Mouse (Mus musculus) liver, adult (tissue): ENCODE data around the gene Gm5475.
A peak's percentile ranks its signal among the peaks of the same experiment; 100 is the strongest.

Experiments used
- GATA4 ChIP-seq: IDR thresholded peaks from 2 replicates; pipeline ENCODE4 v1.6.1; 2014; ENCODE audit warnings: mild to moderate bottlenecking, low read length; ENCODE audit not compliant: insufficient replicate concordance

Gene Gm5475

DNA sequence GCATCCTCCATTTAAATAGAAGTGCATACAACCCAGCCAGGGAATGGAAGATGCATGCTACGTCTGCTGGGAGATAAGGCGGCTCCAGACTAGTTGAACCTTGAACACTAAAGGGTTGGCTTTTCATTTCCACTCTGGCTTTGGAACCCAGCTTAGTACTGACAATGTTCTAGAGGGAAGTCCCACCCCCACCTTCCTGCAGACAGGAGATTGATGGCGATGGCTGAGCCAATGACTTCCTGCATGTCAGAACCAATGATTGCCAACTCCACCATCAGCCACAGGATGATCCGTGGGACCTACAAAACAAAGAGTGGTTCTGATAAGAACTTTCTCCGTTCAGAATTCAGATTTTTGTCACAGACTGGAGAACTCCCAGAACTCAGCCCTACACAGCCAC is 15.9 kb upstream of the Gm5475 start:
- peak; percentile 73; the same call in 1 of the 2 replicates for TF ChIP-seq GATA4

DNA sequence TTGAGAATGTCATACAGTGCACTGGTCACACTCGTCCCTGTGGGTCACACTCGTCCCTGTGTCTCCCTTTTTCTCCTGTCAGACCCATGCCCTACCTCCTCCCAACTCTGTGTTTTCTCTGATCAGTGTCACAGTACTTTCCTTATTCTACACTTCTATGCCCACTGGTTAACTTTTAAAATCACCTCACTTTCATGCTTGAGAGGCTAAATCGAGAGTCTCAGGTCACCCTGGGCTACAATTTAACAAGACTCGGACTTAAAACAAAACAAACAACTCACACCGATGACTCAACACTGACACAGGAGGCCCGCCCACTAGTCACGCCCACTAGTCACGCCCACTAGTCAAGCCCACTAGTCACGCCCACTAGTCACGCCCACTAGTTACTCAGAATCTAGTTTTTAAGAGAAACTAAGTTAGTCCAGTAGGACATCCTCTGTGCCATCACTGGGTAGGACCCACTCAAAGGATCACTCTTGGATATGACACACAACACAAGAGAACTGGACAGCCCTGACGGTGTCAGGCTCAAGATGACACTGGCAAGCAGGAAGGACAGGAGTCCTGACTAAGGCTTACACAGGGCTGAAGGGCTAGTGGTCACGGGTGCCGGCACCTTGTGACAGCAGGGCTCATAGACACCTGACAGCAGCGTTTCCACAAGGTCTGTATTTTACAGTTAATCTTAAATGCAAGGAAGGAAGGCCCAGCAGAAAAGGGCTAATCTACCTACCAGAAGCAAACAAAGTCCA is 10.9 kb upstream of the Gm5475 start:
- no peak for TF ChIP-seq GATA4

DNA sequence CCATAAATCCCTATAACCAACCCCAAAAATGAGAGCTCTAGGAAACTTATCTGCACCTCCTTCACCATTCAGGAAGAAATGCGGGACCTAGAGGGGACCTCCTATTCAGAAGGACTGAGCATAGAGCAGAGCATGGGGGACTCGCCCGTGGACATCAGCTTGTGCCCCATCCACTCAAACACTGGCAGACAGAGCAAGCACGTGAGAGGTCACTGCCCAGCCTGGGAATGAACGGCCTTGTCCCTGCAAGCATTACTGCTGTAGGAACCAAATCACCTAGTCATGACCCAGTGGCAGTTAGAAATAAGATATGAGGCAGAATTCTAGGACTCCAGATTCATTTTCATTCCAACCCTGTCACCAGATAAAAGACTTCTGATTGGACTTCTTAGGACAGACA is 10.2 kb upstream of the Gm5475 start:
- no peak for TF ChIP-seq GATA4

DNA sequence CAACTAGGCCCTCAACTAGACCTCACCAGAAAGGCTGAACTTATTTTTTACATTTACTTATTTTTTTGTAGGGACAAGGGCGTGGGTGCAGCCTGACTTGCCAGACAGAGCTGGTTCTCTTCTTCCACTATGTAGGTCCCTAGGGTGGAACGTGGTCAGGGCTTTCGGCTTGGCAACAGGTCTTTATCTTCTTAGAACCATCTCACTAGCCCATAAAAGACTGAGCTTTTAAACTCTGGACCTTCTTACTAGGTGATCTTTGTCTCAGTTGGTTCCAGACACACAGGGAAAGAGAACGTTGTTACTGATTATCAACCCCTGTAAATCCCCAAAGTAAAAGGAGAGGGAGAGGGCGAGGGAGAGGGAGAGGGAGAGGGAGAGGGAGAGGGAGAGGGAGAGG is 8.6 kb upstream of the Gm5475 start:
- no peak for TF ChIP-seq GATA4

DNA sequence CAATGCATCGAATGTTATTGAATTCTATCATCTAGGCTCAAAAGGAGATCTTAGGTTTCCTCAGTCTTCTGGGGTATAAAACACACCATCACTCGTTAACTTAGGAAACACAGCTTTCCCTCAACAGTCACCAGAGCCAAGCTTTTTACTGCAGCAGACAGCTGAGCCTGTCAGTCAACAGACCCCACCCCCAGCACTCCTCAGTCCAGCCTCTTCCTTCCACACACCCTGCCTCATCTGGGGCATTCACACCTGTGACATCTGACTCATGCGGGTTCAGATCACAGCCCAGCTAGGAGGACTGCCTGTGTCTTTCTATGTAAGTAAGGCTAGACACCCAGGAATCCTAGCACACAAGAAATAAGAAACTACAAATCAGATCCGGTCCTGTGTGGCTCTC is 7.9 kb upstream of the Gm5475 start:
- no peak for TF ChIP-seq GATA4

DNA sequence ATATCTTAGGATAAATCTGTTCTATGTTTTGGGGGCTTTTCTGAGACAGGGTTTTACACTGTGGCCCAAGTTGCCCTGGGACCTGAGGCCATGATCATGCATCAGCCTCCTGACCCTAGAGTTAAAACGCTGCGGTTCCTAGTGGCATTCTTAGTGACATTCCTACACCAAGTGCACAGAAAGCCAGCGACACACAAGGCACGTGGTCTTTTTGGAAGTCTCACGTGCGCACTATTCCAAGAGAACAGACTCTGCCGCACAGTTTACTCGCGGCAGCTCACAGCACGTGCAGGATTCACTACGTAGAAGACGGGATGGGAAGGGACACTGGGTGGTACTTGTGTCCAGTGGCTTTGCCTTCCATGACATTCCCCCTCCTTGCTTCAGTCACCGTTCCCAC is 7.0 kb upstream of the Gm5475 start:
- no peak for TF ChIP-seq GATA4

DNA sequence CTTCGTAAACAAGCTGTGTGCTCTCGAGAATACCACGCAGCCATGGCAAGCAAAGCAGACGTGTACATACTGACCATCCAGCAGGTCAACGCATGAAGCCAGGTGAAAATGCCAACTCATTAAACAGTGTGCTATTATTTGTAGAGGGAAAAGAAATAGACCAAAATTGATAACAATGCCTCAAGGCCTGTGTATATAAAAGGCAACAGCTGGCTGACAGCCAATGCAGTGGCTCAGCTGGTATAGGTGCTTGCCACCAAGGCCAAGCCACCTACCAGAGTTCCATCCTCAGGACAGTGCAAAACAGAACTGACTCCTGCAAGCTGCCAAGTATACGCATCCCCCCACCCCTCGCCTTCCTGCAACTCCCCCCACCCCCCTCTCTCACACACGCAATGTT is 6.3 kb upstream of the Gm5475 start:
- no peak for TF ChIP-seq GATA4

DNA sequence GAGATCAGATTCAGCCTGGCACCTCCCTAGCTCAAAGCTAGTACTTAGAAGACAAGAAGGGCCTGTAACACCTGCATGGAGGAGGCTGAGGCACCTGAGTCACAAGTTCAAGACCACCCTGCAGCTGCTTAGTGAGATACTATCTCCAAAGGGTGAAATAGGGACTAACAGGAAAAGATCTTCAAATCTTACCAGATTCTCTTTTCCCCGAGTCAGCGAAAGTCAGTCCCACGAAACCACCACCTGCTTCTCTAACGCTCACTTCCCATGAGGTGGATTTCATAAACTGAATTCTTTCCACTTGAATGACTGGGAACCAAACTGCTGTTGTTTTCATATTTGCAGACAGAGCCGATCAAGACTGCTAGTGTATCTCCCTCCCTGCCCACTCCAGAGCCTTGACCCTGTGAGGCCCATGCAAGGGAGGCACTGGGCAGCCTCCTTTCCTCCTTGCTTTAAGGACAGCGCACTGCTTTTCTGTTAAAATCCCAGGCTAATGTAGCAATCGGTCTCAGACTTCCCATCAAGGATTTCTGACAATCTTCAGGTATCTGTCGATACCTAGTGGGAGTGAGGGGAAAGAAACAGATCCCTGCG is 4.0 kb upstream of the Gm5475 start:
- no peak for TF ChIP-seq GATA4

DNA sequence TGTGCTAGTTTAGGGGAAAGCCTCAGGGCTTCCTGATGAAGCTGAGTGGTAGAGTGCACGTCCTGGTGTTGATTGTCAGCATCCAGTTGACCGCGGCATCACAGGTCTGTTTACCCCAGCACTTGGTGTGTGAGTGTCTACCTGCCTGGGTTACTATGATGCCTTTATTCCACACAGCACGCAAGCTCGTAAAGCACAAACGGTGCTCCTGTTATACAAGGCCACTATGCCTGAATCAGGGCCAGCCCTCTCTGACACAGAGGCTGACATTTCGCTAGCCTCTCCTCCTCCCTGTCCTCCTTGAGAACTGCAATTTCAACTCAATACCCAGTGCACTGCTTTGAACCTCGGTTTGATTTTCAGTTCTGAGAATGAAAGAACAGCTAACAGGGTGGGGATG is 2.6 kb upstream of the Gm5475 start:
- TF ChIP-seq GATA4 = no peak

DNA sequence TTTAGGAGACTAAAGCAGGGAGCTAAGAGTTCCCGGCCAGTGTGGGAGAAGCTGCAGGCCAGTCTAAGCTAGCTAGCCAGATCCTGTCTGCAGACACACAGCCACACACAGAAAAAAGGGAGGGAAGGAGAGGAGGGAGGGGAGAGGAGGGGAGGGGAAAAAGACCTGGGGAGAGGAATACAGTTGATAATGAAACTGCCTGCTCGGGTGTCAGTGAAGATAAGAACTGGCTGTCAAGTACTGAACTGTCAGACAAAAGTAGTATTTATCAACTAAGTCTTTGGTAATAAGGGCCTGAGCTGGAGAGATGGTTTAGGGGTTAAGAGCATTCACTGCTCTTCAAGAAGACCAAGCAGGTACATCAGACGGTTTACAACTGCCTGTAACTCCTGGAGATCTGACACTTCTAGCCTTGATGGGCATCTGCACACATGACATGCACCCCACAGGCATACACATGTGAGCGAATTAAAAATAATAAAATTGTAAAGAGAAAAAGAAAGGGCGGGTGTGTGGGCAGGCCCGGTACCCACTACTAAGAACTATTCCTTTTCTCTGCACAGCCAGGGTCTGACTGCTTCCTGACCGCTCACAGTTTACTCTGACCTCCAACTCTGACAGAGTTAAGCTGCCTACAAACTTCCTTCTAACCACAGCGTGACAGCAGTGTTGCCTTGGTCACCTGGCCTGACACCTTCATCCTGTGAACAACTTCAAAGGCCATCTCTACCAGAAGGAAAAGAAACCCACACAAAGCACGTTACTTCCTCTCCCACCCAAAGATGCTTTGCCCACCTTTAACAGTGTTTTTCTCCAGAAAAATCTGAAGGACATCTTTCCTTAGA is 1.8 kb upstream of the Gm5475 start:
- TF ChIP-seq GATA4 = no peak

DNA sequence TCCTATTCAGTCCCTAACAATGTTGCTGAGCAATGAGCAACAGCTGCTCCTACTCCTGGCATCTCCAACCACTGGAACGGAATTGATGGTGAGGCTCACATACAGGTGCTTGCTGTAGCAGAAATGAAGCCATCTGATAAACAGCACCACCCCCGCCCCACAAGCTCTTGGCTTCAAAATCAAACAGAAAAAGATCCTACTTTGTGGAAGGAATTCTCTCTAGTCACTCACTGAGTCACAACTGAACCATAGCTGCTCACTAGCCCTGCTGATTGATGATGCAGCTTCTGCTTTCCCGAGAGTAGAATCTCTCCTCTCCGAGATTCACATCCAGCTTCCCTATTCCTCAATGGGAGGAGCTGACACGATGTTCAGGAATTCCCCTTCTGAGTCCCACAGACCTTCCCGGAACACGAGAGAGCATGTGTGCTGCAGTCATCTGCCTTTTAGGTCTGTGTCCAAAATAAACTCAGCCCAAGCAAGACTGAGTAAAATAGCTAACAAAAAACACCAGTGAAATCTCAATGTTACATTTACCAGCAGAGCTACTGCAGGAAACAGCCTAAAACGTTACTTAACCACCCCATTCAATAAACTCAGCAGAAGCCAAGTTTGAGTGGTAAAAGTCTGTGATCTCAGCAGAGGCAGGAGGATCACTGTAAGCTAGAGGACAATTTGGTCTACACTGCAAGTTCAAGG is 739 bp upstream of the Gm5475 start:
- no peak for TF ChIP-seq GATA4

DNA sequence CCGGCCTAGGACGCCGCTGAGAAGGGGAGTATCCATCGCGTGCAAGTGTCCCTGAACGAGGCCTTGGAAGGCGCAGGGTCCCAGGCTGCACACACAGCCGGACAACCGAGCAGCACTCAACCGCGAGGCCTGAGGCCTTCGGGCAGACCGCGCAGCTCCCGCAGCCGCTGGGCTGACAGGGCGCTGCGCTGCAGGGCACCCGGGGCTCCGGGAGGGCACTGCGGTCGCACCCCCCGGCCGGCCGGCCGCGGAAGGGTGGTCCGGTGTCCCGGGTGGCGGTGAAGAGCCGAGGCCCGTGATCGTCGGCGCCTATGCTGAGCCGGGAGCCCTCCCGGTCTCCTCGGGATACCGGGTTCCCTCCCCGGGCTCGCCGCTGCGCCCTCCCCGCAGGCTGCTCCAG is 529 bp downstream of the Gm5475 start:
- TF ChIP-seq GATA4 = no peak

DNA sequence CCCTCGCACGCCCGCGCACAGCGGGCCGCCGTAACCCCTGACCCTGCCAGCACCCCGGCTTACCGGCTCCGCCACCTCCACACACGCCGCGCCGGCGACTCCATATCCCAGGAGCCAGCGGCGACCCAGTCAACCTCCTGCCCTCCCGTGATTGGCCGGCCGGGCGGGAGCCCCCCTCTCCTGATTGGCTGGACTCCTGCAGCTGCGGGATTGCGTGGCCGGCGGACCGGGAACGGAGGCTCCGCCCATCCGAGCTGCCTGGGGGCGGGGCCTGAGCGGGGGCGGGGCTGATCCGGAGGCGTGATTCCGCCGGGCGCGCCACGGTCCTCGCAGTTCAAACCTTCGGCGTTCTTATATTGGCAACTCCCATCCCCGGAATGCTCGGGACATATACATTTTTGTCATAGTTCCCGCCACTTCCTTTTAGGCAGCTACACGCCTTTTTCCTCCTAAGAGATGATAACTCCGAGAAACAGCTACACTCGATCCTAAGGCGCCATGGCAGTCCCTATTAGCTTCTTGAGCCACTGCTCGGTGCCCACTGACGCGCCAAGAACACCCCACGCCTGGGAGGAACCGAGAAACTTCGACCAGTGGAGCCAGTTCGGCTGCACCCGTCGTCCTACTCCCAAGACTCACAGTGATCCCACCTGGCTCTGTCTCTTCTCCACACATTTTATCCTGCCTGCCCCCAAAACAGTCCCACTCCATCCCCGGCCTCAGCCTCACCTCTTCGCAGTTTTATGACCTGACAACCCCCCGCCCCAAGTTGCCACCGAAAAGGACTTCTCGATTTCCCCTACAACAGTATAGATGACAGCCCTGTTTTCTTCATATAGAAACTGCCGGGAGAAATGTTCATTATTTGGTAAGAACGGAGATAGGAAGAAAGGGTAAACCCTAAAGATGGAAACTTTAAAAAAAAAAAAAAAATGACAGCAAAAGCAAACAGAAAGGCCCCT is 1.2 kb downstream of the Gm5475 start:
- TF ChIP-seq GATA4 = no peak; the same call in 1 of the 2 replicates

DNA sequence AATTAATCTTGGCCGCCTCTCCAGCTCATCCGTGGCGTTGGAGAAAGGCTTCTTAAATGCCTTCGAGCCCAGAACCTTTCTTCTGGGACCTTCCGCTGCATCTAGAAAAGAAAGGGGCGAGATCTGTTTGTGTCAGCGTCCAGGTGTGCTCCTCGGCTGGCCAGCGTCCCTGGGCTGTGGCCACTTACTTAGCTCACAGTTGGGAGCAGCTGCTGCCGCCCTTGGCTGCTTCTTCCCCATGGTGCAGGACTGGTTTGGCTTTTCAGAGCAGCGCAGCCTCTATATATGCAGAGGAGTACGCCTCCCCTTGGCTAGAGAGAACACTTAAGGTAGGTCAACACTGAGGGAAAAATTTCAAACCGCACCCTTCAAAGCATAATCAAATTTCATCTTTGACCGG is 2.0 kb downstream of the Gm5475 start:
- no peak for TF ChIP-seq GATA4
